Mouse (Mus musculus) liver, embryonic 14.5 days (tissue): ENCODE measurements at regions not wholly inside any gene's neighbourhood (a gene's known extent, or its start where the extent isn't known, plus 50 kb on each side); places are given as distances from the start of the nearest gene placed in this dataset.
"Not testable (repeated sequence)": the region's sequence is repeated elsewhere in the genome, so short reads cannot be mapped to it uniquely, and the experiment has no call there.

Experiments used
- ATAC-seq: fragments of 200-750 bp; cut with Nextera tagmentation; 2 replicates; pipeline ENCODE4 v1.8.0; 2017; ENCODE audit warnings: moderate number of reproducible peaks, mild to moderate bottlenecking, moderate library complexity; ENCODE audit not compliant: insufficient read depth
- DNase-seq, 3 experiments: peaks; one replicate each; pipeline ENCODE4 v3.0.0-alpha.2; 2012 to 2013; ENCODE audit warnings: low read depth in 3 of 3, low spot score in 3 of 3
- H3K27ac ChIP-seq: fragments of 300-500 bp; sonication (generic); 2 replicates; pipeline ENCODE4 v1.5.1; 2014; ENCODE audit warnings: moderate library complexity, mild to moderate bottlenecking, control low read depth, inconsistent platforms
- H3K27me3 ChIP-seq: fragments of 300-500 bp; sonication (generic); 2 replicates; pipeline ENCODE4 v1.6.1; 2014; ENCODE audit warnings: mild to moderate bottlenecking, low read length, moderate library complexity; ENCODE audit not compliant: control insufficient read depth, insufficient read depth
- H3K36me3 ChIP-seq: fragments of 300-500 bp; sonication (generic); replicated peaks from 2 replicates; pipeline ENCODE4 v1.6.1; 2014; ENCODE audit warnings: low read depth; ENCODE audit not compliant: control insufficient read depth, insufficient read depth
- H3K4me1 ChIP-seq, 2 experiments: fragments of 200-500 bp in 1 of 2; fragments of 300-500 bp in 1 of 2; sonication (generic) in 1 of 2; replicated peaks; 2 replicates each; pipeline ENCODE4 v1.6.1; 2012 to 2014; ENCODE audit warnings: antibody characterized with exemption in 1 of 2, inconsistent platforms in 1 of 2, low read length in 1 of 2; ENCODE audit not compliant: control insufficient read depth in 2 of 2, insufficient read depth in 2 of 2
- H3K4me2 ChIP-seq: fragments of 300-500 bp; sonication (generic); 2 replicates; pipeline ENCODE4 v1.6.1; 2014; ENCODE audit warnings: low read depth, mild to moderate bottlenecking, control low read depth, moderate library complexity
- H3K4me3 ChIP-seq, 2 experiments: fragments of 200-500 bp in 1 of 2; fragments of 300-500 bp in 1 of 2; sonication (generic) in 1 of 2; 2 replicates each; pipeline ENCODE4 v1.5.1; 2012 to 2014; ENCODE audit warnings: low read depth in 2 of 2, low read length in 2 of 2, mild to moderate bottlenecking in 2 of 2, control low read depth in 1 of 2, inconsistent platforms in 1 of 2, moderate library complexity in 1 of 2; ENCODE audit not compliant: insufficient read depth in 1 of 2
- H3K9ac ChIP-seq: fragments of 300-500 bp; sonication (generic); replicated peaks from 2 replicates; pipeline ENCODE4 v1.6.1; 2014; ENCODE audit warnings: mild to moderate bottlenecking, control low read depth, moderate library complexity
- H3K9me3 ChIP-seq: fragments of 300-500 bp; sonication (generic); 2 replicates; pipeline ENCODE4 v1.6.1; 2016; ENCODE audit warnings: low read length, mixed read lengths; ENCODE audit not compliant: control insufficient read depth
- CTCF ChIP-seq: IDR thresholded peaks from 2 replicates; pipeline ENCODE4 v1.5.1; 2016; ENCODE audit warnings: antibody characterized with exemption, low read depth, control low read depth
- EP300 ChIP-seq: IDR thresholded peaks from 2 replicates; pipeline ENCODE4 v1.6.1; 2016; ENCODE audit warnings: antibody characterized with exemption, low read depth
- WGBS: fragments of 180-500 bp; shearing (Covaris S2); extraction: QIAGEN DNeasy Blood & Tissue Kit; methylation state at CpG from one replicate; pipeline ENCODE4 v1.1.7; 2014; ENCODE audit not compliant: insufficient replicate concordance; 5-methylcytosine and 5-hydroxymethylcytosine counted together

DNA sequence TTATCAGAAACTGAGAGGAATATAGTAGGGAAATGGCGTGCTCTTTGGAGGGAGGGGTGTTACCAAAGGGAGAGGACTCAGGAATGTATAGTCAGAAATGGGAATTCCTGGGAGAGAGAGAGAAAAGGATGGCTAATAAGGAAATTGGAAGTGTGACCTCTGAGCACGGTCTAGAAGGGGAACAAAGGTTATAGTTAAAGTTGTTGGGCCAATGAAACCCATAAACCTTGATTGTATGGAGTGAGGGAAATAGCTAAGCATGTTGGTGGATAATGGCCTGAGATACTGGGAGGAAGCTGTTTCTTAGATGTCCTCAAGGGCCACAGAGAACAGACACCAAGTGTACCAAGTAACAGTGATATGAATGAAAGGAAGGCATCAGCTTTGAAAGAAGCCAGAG lies 294.8 kb upstream of the Klf6 start:
- H3K9ac ChIP-seq = no peak overlapping the region
- no peak overlapping the region for H3K4me3 ChIP-seq
- 54% methylated on average over 2 of the region's 2 CpGs for WGBS
- no peak overlapping the region for H3K4me2 ChIP-seq
- no peaks in the 10 kb centered on the region for H3K4me1 ChIP-seq
- no peaks in the 10 kb centered on the region for H3K27me3 ChIP-seq
- no peak overlapping the region for H3K27ac ChIP-seq
- H3K36me3 ChIP-seq = no peaks in the 10 kb centered on the region
- no peak for DNase-seq
- no peak for TF ChIP-seq CTCF
- TF ChIP-seq EP300 = no peak
- no peaks in the 10 kb centered on the region for H3K9me3 ChIP-seq
- no peak for ATAC-seq

- no peaks in the 10 kb centered on the region for H3K27me3 ChIP-seq
- H3K4me3 ChIP-seq = no peak overlapping the region
- no peaks in the 10 kb centered on the region for H3K4me1 ChIP-seq
- no peak for DNase-seq
- no peak overlapping the region for H3K9ac ChIP-seq
- ATAC-seq = no peak
- H3K4me2 ChIP-seq = no peak overlapping the region
- no peaks in the 10 kb centered on the region for H3K9me3 ChIP-seq
- 76% methylated on average over 2 of the region's 2 CpGs for WGBS
- TF ChIP-seq CTCF (no peak), EP300 (no peak)
- no peaks in the 10 kb centered on the region for H3K36me3 ChIP-seq
- no peak overlapping the region for H3K27ac ChIP-seq
Observed at GRCm38 (mm10) chr13:5566896-5567295, 294.4 kb upstream of the Klf6 start.

DNA sequence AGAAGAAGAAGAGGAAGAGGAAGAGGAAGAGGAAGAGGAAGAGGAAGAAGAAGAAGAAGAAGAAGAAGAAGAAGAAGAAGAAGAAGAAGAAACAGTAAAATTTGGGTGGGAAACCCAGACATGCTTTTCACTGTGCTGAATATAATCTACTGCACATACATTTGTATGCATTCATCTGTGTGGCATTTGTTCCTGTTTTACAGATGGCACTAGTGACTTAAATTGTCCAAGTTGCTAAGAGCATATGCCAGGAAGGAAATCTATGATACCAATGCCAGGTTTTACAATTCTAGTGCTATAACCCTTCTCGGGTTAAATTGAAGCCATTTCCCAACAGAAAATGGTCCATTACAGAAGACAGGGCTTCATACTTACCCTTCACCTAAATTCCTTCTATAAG lies 291.7 kb upstream of the Klf6 start:
- no peaks in the 10 kb centered on the region for H3K36me3 ChIP-seq
- H3K27ac ChIP-seq = no peak overlapping the region
- TF ChIP-seq EP300 = no peak
- TF ChIP-seq CTCF = no peak
- no peak overlapping the region for H3K4me3 ChIP-seq
- no peaks in the 10 kb centered on the region for H3K4me1 ChIP-seq
- no peak overlapping the region for H3K9ac ChIP-seq
- no peaks in the 10 kb centered on the region for H3K9me3 ChIP-seq
- no peak overlapping the region for H3K4me2 ChIP-seq
- no peaks in the 10 kb centered on the region for H3K27me3 ChIP-seq
- WGBS = 61% methylated on average over 1 of the region's 1 CpGs
- ATAC-seq (no peak), DNase-seq (no peak)

DNA sequence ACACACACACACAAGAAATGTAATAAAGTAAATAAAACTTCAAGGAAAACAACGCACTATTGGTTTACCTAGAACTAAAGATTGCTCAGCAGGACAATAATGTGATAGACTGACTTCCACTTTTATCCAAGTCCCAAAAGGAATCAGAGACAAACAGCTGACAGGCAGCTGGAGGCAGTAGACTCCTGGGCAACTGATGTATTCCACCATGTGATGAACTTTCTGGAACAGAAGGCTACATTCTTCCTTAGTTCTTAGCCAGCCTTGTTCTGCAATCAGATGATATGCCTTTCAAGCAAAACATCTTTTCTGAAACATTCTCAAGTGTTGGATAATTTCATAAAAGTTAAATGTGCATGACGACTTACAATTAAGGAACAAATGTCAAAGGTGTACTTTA lies 290.9 kb upstream of the Klf6 start:
- TF ChIP-seq EP300 (no peak), CTCF (no peak)
- H3K27ac ChIP-seq = no peak overlapping the region
- no peak for DNase-seq
- no peak overlapping the region for H3K4me2 ChIP-seq
- 64% methylated on average over 2 of the region's 2 CpGs for WGBS
- no peak for ATAC-seq
- no peaks in the 10 kb centered on the region for H3K27me3 ChIP-seq
- no peaks in the 10 kb centered on the region for H3K36me3 ChIP-seq
- no peak overlapping the region for H3K4me3 ChIP-seq
- no peaks in the 10 kb centered on the region for H3K9me3 ChIP-seq
- H3K9ac ChIP-seq = no peak overlapping the region
- H3K4me1 ChIP-seq = no peaks in the 10 kb centered on the region

DNA sequence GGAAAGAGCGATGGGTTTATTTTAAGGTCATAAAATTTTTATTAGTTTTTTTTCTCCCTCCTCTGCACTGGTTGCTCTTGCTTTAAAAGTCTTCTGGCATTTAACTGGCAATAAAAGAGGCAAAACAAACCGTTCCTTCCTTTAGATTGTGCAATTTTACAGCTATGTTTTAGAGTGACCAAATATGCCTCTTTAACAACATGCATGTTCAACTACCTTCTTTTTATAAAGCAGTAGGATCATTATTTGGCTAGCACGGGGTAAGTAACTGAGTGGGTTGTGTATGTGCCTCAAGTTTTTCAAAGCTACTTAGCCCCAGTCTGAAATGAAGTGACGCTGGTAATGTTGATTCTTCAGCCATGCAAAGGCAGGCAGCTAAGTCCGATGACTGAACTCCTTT lies 284.7 kb upstream of the Klf6 start:
- H3K9ac ChIP-seq = no peak overlapping the region
- H3K4me1 ChIP-seq = no peaks in the 10 kb centered on the region
- H3K4me3 ChIP-seq = no peak overlapping the region
- H3K27ac ChIP-seq = no peak overlapping the region
- no peak for ATAC-seq
- H3K9me3 ChIP-seq = no peaks in the 10 kb centered on the region
- H3K4me2 ChIP-seq = no peak overlapping the region
- TF ChIP-seq CTCF (no peak), EP300 (no peak)
- H3K27me3 ChIP-seq = no peaks in the 10 kb centered on the region
- 54% methylated on average over 5 of the region's 5 CpGs for WGBS
- H3K36me3 ChIP-seq = no peaks in the 10 kb centered on the region
- DNase-seq = no peak

DNA sequence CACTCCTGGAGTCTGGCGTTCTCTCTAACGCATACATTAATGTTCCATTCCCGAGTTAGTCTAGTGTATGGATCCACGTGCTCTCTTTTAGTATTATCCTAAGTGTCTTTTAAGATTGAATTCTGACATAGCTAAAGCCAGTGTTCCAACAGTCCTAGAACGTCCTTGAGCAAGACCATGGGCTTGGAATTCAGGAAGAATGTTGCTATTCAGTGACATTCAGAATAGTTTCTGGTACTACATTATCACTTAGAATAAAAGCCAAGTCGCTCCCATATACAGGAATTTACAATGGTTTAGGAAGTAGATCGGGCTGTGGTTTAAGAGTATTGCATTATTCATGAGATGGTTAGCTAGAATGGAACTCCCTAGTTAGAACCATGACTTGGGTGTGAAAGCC lies 277.6 kb upstream of the Klf6 start:
- not testable (repeated sequence) for DNase-seq, H3K4me1 ChIP-seq, H3K4me2 ChIP-seq, H3K9ac ChIP-seq, H3K27me3 ChIP-seq, H3K4me3 ChIP-seq, H3K9me3 ChIP-seq, ATAC-seq, H3K36me3 ChIP-seq, H3K27ac ChIP-seq
- 56% methylated on average over 7 of the region's 7 CpGs for WGBS
